Mouse (Mus musculus) heart, postnatal 0 days (tissue): ENCODE measurements around the gene Tbata. TPM values are rescaled to one million over a fixed set of nuclear protein-coding genes. Genes with fewer than 3 reads are reported as not detected.
A peak's percentile ranks its signal among the peaks of the same experiment; 100 is the strongest.

Source experiments
- ATAC-seq: fragments of 200-750 bp; cut with Nextera tagmentation; 2 replicates; pipeline ENCODE4 v1.8.0; 2017; ENCODE audit warnings: low read depth, moderate number of reproducible peaks, moderate library complexity; ENCODE audit not compliant: insufficient read depth
- DNase-seq: peaks from one replicate; pipeline ENCODE4 v3.0.0-alpha.2; 2016; ENCODE audit warnings: low spot score
- H3K27ac ChIP-seq: fragments of 300-500 bp; sonication (generic); 2 replicates; pipeline ENCODE4 v1.5.1; 2014; ENCODE audit warnings: low read depth, mild to moderate bottlenecking
- H3K27me3 ChIP-seq: fragments of 300-500 bp; sonication (generic); 2 replicates; pipeline ENCODE4 v1.6.1; 2014; ENCODE audit warnings: low read length, mixed read lengths; ENCODE audit not compliant: control insufficient read depth, insufficient read depth
- H3K36me3 ChIP-seq: fragments of 300-500 bp; sonication (generic); replicated peaks from 2 replicates; pipeline ENCODE4 v1.6.1; 2014; ENCODE audit warnings: low read length, mixed read lengths; ENCODE audit not compliant: control insufficient read depth, insufficient read depth
- H3K4me1 ChIP-seq: fragments of 300-500 bp; sonication (generic); 2 replicates; pipeline ENCODE4 v1.6.1; 2014; ENCODE audit warnings: antibody characterized with exemption; ENCODE audit not compliant: control insufficient read depth, insufficient read depth
- H3K4me2 ChIP-seq: fragments of 300-500 bp; sonication (generic); 2 replicates; pipeline ENCODE4 v1.6.1; 2014; ENCODE audit warnings: low read depth, mild to moderate bottlenecking, low read length, moderate library complexity
- H3K4me3 ChIP-seq: fragments of 300-500 bp; sonication (generic); 2 replicates; pipeline ENCODE4 v1.5.1; 2014; ENCODE audit warnings: low read depth, low read length
- H3K9ac ChIP-seq: fragments of 300-500 bp; sonication (generic); replicated peaks from 2 replicates; pipeline ENCODE4 v1.6.1; 2014; ENCODE audit warnings: low read depth, low read length, mixed read lengths
- H3K9me3 ChIP-seq: fragments of 300-500 bp; sonication (generic); replicated peaks from 2 replicates; pipeline ENCODE4 v1.6.1; 2016; ENCODE audit warnings: low read length; ENCODE audit not compliant: control insufficient read depth
- CTCF ChIP-seq: IDR thresholded peaks from 2 replicates; pipeline ENCODE4 v1.5.1; 2016; ENCODE audit warnings: antibody characterized with exemption, control low read depth, low read depth
- EP300 ChIP-seq: IDR thresholded peaks from 2 replicates; pipeline ENCODE4 v1.6.1; 2016; ENCODE audit warnings: antibody characterized with exemption, low read depth
- WGBS: fragments of 180-500 bp; shearing (Covaris S2); extraction: QIAGEN DNeasy Blood & Tissue Kit; methylation state at CpG from one replicate; pipeline ENCODE4 v1.1.7; 2014; 5-methylcytosine and 5-hydroxymethylcytosine counted together
- polyA plus RNA-seq: library from polyadenylated mRNA; unstranded; fragments of >200 nt; fragmentation: Nextera tagmentation; extraction: Ambion mirVana; gene quantifications from 2 replicates; pipeline ENCODE4 v1.2.1, GENCODE M21; 2015
- total RNA-seq: library from RNA; depleted of rRNA; stranded (reverse); fragments of >200 nt; gene quantifications from 2 replicates; pipeline ENCODE4 v1.2.3, GENCODE M21; 2014; ENCODE audit warnings: low replicate concordance

Tbata gene
- total and polyA plus RNA-seq, 2 experiments from 2014 or later = 0.36 TPM; not detected in 1

DNA sequence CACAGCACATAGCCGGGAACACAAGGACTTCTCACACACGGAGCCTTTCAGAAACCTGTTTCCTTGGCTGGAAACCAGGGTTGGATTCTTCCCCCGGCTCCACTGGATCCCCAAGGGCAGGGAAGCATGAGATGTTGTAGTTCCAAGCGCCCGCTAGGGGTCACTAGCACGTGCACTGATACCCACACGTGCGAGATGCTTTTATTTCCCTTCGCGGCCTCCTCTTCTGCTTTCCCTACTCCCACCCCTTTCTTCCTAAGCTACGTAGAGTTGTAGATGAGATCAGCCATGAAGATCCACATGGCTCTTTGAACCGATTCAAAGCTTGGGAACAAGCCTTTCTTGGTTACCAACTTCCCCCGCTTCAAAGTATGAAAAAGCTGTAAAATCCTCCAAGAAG is 40.0 kb downstream of the Tbata start:
- no peaks in the 10 kb centered on the region; the same call in 1 of the 2 replicates for H3K9me3 ChIP-seq
- DNase-seq (peak; percentile 70), ATAC-seq (peak; percentile 63)
- 0 out of 2 replicates have a peak, but pooled peaks cover 4% of the 10 kb centered on the region for H3K27me3 ChIP-seq
- no peak overlapping the region for H3K9ac ChIP-seq
- no peak overlapping the region for H3K27ac ChIP-seq
- H3K36me3 ChIP-seq = no peaks in the 10 kb centered on the region
- H3K4me3 ChIP-seq = no peak overlapping the region
- WGBS = 10% methylated on average over 13 of the region's 13 CpGs
- H3K4me1 ChIP-seq = no peaks in the 10 kb centered on the region
- TF ChIP-seq EP300 (no peak), CTCF (peak; percentile 68)
- no peak overlapping the region for H3K4me2 ChIP-seq

DNA sequence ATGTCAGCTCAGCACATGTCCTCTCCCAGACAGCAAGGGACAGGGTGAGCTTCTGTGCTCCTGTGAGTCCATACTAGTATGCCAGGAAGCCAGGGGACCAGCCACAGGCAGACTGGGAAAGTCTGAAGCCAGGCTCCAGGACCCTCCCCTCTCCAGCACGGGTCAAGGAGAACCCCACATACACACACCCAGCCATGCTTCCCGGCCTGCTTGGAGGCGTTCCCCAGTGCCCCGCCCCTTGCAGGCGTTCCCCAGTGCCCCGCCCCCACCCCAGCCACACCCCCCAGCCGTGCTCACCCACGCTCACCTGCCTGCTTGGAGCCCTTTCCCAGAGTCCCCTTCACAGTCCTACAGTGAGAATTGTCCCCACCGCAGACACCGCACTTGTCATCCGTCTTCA is 41.1 kb downstream of the Tbata start:
- no peak overlapping the region for H3K27ac ChIP-seq
- WGBS = 23% methylated on average over 10 of the region's 11 CpGs
- no peak overlapping the region for H3K4me2 ChIP-seq
- 0 out of 2 replicates have a peak, but pooled peaks have one; percentile 22 for ATAC-seq
- 0 out of 2 replicates have a peak, but pooled peaks cover 4% of the 10 kb centered on the region for H3K27me3 ChIP-seq
- TF ChIP-seq CTCF = no peak
- TF ChIP-seq EP300 = no peak
- H3K4me3 ChIP-seq = no peak overlapping the region
- no peaks in the 10 kb centered on the region; the same call in 1 of the 2 replicates for H3K9me3 ChIP-seq
- no peak for DNase-seq
- H3K36me3 ChIP-seq = no peaks in the 10 kb centered on the region
- H3K4me1 ChIP-seq = no peaks in the 10 kb centered on the region
- H3K9ac ChIP-seq = no peak overlapping the region

DNA sequence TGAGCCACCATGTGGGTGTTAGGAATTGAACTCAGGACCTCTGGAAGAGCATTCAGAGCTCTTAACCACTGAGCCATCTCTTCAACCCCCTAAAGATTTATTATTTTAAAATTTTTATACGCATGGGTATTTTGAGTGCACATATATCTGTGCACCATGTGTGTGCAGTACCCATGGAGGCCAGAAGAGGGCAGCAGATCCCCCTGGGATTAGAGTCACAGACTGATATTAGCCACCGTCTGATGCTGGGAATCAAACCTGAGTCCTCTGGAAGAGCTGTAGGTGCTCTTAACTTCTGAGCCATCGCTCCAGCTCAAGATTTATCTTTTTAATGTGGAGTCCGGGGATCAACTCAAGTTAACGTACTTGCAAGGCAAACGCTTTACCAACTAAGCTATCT is 43.9 kb downstream of the Tbata start:
- no peak overlapping the region for H3K4me3 ChIP-seq
- H3K4me1 ChIP-seq = no peaks in the 10 kb centered on the region
- 93% methylated on average over 6 of the region's 6 CpGs for WGBS
- DNase-seq (no peak), ATAC-seq (no peak)
- 0 out of 2 replicates have a peak, but pooled peaks cover 4% of the 10 kb centered on the region for H3K27me3 ChIP-seq
- H3K9me3 ChIP-seq = peaks cover 7% of the 10 kb centered on the region; the same call in 1 of the 2 replicates
- no peak overlapping the region for H3K27ac ChIP-seq
- TF ChIP-seq CTCF = no peak; the same call in 1 of the 2 replicates
- TF ChIP-seq EP300 = no peak
- no peaks in the 10 kb centered on the region for H3K36me3 ChIP-seq
- no peak overlapping the region for H3K4me2 ChIP-seq
- no peak overlapping the region for H3K9ac ChIP-seq

GRCm38 (mm10) chr10:61216163-61216562 is 44.4 kb downstream of the Tbata start:
- peak; percentile 10 for DNase-seq
- Histone ChIP-seq H3K4me2 (no peak overlapping the region), H3K9me3 (peaks cover 7% of the 10 kb centered on the region; the same call in 1 of the 2 replicates), H3K4me1 (no peaks in the 10 kb centered on the region), H3K9ac (no peak overlapping the region), H3K27me3 (0 out of 2 replicates have a peak, but pooled peaks cover 4% of the 10 kb centered on the region), H3K36me3 (no peaks in the 10 kb centered on the region), H3K27ac (no peak overlapping the region), H3K4me3 (no peak overlapping the region)
- 49% methylated on average over 4 of the region's 4 CpGs for WGBS
- peak; percentile 34 for ATAC-seq
- TF ChIP-seq CTCF (no peak), EP300 (no peak)

DNA sequence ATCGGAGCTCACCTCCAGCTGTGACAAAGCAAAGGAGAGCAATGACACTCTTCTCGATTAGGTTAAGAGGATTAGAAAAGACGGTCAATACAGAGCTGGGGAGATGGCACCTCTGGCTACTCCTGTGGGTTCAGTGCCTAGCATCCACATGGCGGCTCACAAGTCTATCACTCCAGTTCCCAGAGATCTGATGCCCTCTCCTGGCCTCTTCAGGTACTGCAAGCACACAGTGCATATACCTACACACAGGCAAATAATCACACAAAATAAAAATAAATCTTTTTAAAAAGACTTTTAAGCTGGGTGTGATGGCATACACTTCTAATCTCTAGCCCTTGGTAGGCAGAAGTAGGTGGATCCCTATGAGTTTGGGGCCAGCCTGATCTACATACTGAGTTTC is 47.6 kb downstream of the Tbata start:
- DNase-seq (no peak), ATAC-seq (no peak)
- Histone ChIP-seq H3K9me3 (peaks cover 7% of the 10 kb centered on the region; the same call in 1 of the 2 replicates), H3K4me3 (no peak overlapping the region), H3K4me1 (no peaks in the 10 kb centered on the region), H3K27me3 (no peaks in the 10 kb centered on the region), H3K36me3 (no peaks in the 10 kb centered on the region), H3K4me2 (no peak overlapping the region), H3K27ac (no peak overlapping the region), H3K9ac (no peak overlapping the region)
- TF ChIP-seq CTCF (no peak), EP300 (no peak)
- 96% methylated on average over 4 of the region's 4 CpGs for WGBS

DNA sequence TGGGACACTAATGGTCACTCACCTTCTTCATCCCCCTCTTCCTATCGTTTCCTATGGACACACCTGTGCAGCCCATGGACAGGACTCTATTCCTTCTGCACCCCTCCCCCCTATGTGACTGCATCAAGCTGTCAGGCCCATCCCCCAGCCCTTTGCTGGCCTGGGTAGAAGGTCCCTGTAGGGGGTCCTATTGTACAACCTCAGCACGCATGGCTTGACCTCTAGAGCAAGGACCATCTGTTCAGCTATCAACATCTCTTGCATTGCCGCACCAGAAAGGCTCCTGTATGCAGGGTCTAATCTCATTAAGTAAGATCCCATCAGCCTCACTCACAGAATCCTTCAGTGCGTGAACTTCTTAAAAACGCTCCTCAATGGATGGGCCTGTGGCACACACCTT is 53.9 kb downstream of the Tbata start:
- Histone ChIP-seq H3K4me3 (no peak overlapping the region), H3K4me2 (no peak overlapping the region), H3K27ac (no peak overlapping the region), H3K9ac (no peak overlapping the region), H3K36me3 (no peaks in the 10 kb centered on the region), H3K9me3 (no peaks in the 10 kb centered on the region), H3K27me3 (no peaks in the 10 kb centered on the region), H3K4me1 (0 out of 2 replicates have a peak, but pooled peaks cover 9% of the 10 kb centered on the region)
- 89% methylated on average over 5 of the region's 5 CpGs for WGBS
- no peak for DNase-seq
- no peak for TF ChIP-seq CTCF
- TF ChIP-seq EP300 = no peak
- no peak for ATAC-seq
